Mouse (Mus musculus) thymus, adult 2 months (tissue): ENCODE measurements around the gene Ptgfrn.

Experiments
- CTCF ChIP-seq: fragments of 200-500 bp; IDR thresholded peaks from 2 replicates; pipeline ENCODE4 v1.5.1; 2012; ENCODE audit warnings: mild to moderate bottlenecking, control low read depth, low read length, moderate library complexity, borderline replicate concordance; ENCODE audit not compliant: control insufficient read depth, poor library complexity, insufficient read depth; ENCODE audit errors: extremely low read depth
- POLR2A ChIP-seq: fragments of 200-500 bp; IDR thresholded peaks from 2 replicates; pipeline ENCODE4 v1.6.1; 2012; ENCODE audit warnings: mild to moderate bottlenecking, low read length, control low read depth, moderate library complexity; ENCODE audit not compliant: control insufficient read depth, poor library complexity, insufficient read depth; ENCODE audit errors: extremely low read depth

GRCm38 (mm10) chr3:101139958-101140357 is 29.9 kb upstream of the Ptgfrn start:
- TF ChIP-seq POLR2A = no peak
- no peak for TF ChIP-seq CTCF
